Mouse (Mus musculus) CH12.LX (cell line): ENCODE data around the gene Podn.

Experiments
- CTCF ChIP-seq, 2 experiments: IDR thresholded peaks in 1 of 2; conservative IDR thresholded peaks in 1 of 2; 2 replicates each; pipeline ENCODE4 v1.5.1; 2011 to 2012; ENCODE audit warnings: low read depth in 2 of 2, low read length in 2 of 2, improper control_type of control experiment in 1 of 2, inconsistent platforms in 1 of 2, mild to moderate bottlenecking in 1 of 2, moderate library complexity in 1 of 2
- EP300 ChIP-seq: IDR thresholded peaks from 2 replicates; pipeline ENCODE4 v1.6.1; 2011; ENCODE audit warnings: low read length, improper control_type of control experiment
- KAT2A ChIP-seq: IDR thresholded peaks from 2 replicates; pipeline ENCODE4 v1.6.1; 2012; ENCODE audit warnings: low read length, improper control_type of control experiment, inconsistent platforms; ENCODE audit not compliant: insufficient replicate concordance
- MAFK ChIP-seq: IDR thresholded peaks from 2 replicates; pipeline ENCODE4 v1.6.1; 2011; ENCODE audit warnings: low read length, improper control_type of control experiment; ENCODE audit not compliant: insufficient replicate concordance
- POLR2A ChIP-seq: IDR thresholded peaks from 2 replicates; pipeline ENCODE4 v1.6.1; 2011; ENCODE audit warnings: low read depth, mild to moderate bottlenecking, improper control_type of control experiment, low read length
- SIN3A ChIP-seq: IDR thresholded peaks from 2 replicates; pipeline ENCODE4 v1.6.1; 2012; ENCODE audit warnings: low read length, improper control_type of control experiment, inconsistent platforms
- USF2 ChIP-seq: conservative IDR thresholded peaks from 2 replicates; pipeline ENCODE4 v1.6.1; 2011; ENCODE audit warnings: low read depth, low read length, improper control_type of control experiment

GRCm38 (mm10) chr4:107967966-107968682 lies 128.1 kb downstream of the Podn start, which contains the start of gene Slc1a7:
- TF ChIP-seq CTCF (conservative IDR thresholded peaks at IDR 0.05 in 1 of 2, IDR thresholded peaks at IDR 0.05 in 1 of 2; ENCODE audit: low read depth in 2 of 2, low read length in 2 of 2) (no peak), SIN3A (no peak), MAFK (no peak), EP300 (no peak), POLR2A (no peak), KAT2A (no peak), USF2 (no peak)
